Mouse (Mus musculus): ENCODE data around the gene Slc38a7.
"Not testable (repeated sequence)": the region's sequence is repeated elsewhere in the genome, so short reads cannot be mapped to it uniquely, and the experiment has no call there.

Slc38a7 gene

GRCm38 (mm10) chr8:95848734-95849464 is 4.4 kb downstream of the Slc38a7 start:
- DNase-seq (ENCODE audit: low spot score): no peak

- no peak for DNase-seq (ENCODE audit: low spot score)
These were observed 5.2 kb downstream of the Slc38a7 start for GRCm38 (mm10) chr8:95848061-95848551.

- DNase-seq (ENCODE audit: low spot score): no peak
These were observed 8.3 kb downstream of the Slc38a7 start for GRCm38 (mm10) chr8:95845026-95845425.

- no peak for DNase-seq (ENCODE audit: low spot score)
These were observed 9.4 kb downstream of the Slc38a7 start for GRCm38 (mm10) chr8:95843968-95844367.

GRCm38 (mm10) chr8:95841436-95841835 is 11.9 kb downstream of the Slc38a7 start:
- no peak for DNase-seq (ENCODE audit: low spot score)

GRCm38 (mm10) chr8:95839289-95839688 is 14.1 kb downstream of the Slc38a7 start:
- no peak for DNase-seq (ENCODE audit: low spot score)

- no peak for DNase-seq (ENCODE audit: low spot score)
These were observed 16.1 kb downstream of the Slc38a7 start for GRCm38 (mm10) chr8:95837266-95837665.

GRCm38 (mm10) chr8:95835891-95836290 is 17.4 kb downstream of the Slc38a7 start:
- no peak for DNase-seq (ENCODE audit: low spot score)

- no peak for DNase-seq (ENCODE audit: low spot score)
These were observed 19.8 kb downstream of the Slc38a7 start for GRCm38 (mm10) chr8:95833435-95833984.

- DNase-seq (ENCODE audit: low spot score): peak; percentile 71
These were observed 20.5 kb downstream of the Slc38a7 start for GRCm38 (mm10) chr8:95832603-95833434.

GRCm38 (mm10) chr8:95830144-95830543 is 23.2 kb downstream of the Slc38a7 start:
- no peak for DNase-seq (ENCODE audit: low spot score)

- DNase-seq (ENCODE audit: low spot score): not testable (repeated sequence)
These were observed 28.2 kb downstream of the Slc38a7 start, which contains the start of gene Sap18b for GRCm38 (mm10) chr8:95825162-95825561. Sap18b (plus strand) TSS chr8:95825346.

GRCm38 (mm10) chr8:95822699-95823098 is 30.6 kb downstream of the Slc38a7 start:
- DNase-seq (ENCODE audit: low spot score): no peak

- no peak for DNase-seq (ENCODE audit: low spot score)
These were observed 31.2 kb downstream of the Slc38a7 start for GRCm38 (mm10) chr8:95822096-95822495.

- DNase-seq (ENCODE audit: low spot score): no peak
These were observed 32.1 kb downstream of the Slc38a7 start for GRCm38 (mm10) chr8:95821266-95821665.

GRCm38 (mm10) chr8:95818211-95818610 is 35.1 kb downstream of the Slc38a7 start:
- DNase-seq (ENCODE audit: low spot score): no peak

- DNase-seq (ENCODE audit: low spot score): no peak
These were observed 35.7 kb downstream of the Slc38a7 start for GRCm38 (mm10) chr8:95817597-95817996.

GRCm38 (mm10) chr8:95816044-95816708 is 37.2 kb downstream of the Slc38a7 start:
- no peak for DNase-seq (ENCODE audit: low spot score)

- no peak for DNase-seq (ENCODE audit: low spot score)
These were observed 43.2 kb downstream of the Slc38a7 start for GRCm38 (mm10) chr8:95810184-95810591.

- DNase-seq (ENCODE audit: low spot score): no peak
These were observed 44.2 kb downstream of the Slc38a7 start for GRCm38 (mm10) chr8:95809116-95809515.

- no peak for DNase-seq (ENCODE audit: low spot score)
These were observed 44.7 kb downstream of the Slc38a7 start for GRCm38 (mm10) chr8:95808631-95809030.

GRCm38 (mm10) chr8:95807861-95808260 is 45.5 kb downstream of the Slc38a7 start:
- DNase-seq (ENCODE audit: low spot score): peak; percentile 80
